Mouse (Mus musculus): Measurements from ENCODE around the gene Cyth3.

The Cyth3 gene

DNA sequence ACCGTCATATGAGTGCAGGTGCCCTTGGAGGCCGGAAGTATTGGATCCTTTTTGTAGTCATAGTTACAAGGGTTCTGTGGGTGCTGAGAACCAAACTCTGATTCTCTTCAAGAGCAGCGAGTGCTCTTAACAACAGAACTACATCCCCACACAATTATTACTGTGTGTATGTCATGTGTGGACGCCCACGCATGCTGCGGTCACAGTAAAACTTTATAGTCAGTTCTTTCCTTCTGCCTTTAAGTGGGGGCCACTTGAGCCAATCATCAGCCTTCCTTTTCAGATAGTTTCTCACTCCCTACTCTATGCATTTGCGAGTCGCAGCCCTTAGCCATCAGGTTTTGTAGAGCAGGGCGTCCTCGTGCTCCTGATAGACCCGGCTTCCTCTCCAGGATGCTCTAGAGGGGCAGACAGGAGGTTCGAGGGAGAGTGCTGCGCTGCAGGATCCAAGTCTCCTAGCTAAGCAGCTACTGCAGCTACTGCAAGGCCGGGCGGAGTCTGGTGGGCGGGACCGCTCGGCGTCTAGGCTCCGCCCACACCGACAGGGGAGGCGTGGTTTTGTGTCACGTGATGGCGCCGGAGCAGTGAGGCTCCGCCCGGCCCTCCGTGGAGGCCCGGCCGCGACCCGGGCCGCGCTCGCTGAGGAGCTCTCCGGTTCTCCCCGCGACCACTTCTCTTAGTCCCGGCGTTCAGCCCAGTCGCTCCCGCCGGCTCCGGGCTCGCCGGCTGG is at the start of gene Cyth3:
Gene Cyth3 (plus strand): TSS at position 555 of the 730 bp plus-strand sequence.
- DNase-seq (ENCODE audit: low read depth): peak; percentile 81

DNA sequence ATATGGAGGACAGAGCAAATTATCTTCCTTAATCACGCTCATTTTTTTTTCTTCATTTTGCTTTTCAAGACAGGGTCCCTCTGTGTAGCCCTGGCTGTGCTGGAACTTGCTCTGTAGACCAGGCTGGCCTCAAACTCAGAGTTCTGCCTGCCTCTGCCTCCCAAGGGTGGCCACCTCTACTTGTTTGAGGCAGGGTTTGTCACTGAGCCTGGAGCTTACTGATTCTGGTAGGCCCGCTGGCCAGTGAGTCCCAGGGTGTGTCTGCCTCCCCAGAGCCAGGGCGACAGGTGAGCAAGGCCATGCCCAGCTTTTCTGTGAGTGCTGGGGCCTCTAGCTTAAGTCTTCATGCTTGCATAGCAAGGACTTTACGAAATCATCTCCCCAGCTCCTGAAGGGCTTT is 49.2 kb upstream of the Cyth3 start:
- no peak for DNase-seq (ENCODE audit: low read depth)

DNA sequence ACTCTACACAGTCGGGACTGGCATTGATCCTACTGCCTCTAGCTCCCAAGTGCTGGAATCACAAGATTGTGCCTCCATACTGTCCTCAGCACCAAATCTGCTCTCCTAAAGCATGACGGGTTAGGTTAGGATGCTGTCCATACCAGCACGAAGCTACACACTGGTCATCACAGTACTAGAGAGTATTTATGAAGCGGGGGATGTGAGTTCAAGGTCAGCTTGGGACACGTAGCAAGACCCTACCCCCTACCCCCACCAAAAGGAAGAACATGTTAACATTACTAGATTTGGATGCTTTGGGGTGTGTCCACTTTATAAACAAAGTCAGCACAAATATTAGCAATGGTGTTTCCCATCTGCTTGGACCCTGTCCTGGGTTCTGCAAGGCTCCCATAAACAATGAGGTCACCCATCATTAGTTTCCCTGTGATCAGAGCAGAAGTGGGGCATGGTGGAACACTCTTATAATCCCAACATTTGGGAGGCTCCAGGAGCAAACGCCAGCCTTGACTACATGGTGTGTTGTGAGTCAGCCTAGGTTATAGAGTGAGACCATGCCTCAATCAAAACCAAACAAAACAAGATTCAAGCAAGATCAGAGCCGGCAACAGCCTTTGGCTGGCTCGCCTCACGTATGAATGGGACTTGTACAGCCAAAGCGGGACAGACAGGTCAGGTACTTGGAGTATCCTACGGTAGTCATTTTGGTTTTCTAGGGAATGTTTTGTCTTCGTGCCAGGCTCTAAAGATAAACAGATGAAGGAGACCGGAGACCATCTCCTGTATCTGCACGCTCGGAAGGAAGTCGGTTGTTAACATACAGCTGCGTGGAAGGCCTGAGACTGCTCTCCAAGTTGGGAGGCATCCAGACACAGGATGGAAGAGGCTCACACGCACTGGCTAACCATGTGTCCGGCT is 47.7 kb upstream of the Cyth3 start:
- DNase-seq (ENCODE audit: low read depth): no peak

DNA sequence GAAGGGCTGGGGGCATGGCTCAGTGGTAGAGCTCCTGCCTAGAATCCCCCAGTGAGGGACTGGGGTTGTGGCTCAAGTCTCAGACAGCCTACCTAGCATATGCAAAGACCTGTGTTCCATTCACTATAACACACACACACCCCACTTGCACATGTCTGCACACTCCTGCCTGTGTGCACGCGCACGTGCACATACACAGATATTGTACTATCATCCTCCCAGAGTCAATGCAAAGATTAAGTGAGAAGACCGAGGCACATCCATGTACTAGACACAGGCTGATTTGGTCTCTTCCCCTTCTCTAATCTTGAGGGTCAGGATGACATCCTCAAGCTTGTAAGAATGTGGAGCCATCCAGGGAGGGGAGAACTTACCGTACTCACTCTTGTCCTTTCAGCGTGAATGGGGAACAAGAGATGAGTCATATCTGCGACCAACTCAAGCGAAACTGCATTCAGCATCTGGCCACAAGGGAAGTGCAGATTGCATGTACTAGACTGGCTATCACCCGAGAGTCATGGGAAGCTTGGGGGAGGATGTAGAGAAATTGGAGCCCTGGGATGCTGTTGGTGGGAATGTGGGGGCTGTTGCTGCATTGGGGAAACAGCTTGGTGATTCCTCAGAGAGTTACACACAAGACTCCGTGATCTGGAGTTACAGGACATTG is 42.6 kb upstream of the Cyth3 start:
- peak; percentile 84 for DNase-seq (ENCODE audit: low read depth)

DNA sequence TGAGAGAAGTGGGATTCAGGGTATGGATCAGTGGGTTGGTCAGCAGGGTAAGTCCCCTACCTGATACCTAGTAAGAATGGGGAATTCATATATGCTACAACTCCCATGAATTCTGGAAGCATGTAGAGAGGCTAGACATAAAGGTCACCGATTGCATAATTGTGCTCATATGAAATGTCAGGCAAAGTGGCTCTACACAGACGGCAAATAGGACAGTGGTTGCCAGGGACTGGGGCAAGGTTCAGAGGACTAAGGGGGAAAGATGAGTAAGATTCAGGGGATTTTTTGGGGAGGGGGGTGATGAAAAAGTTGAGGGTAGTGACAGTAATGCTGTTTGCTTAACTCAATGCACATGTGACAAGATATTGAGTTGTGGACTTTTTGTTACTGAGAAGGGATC is 41.3 kb upstream of the Cyth3 start:
- DNase-seq (ENCODE audit: low read depth): no peak

DNA sequence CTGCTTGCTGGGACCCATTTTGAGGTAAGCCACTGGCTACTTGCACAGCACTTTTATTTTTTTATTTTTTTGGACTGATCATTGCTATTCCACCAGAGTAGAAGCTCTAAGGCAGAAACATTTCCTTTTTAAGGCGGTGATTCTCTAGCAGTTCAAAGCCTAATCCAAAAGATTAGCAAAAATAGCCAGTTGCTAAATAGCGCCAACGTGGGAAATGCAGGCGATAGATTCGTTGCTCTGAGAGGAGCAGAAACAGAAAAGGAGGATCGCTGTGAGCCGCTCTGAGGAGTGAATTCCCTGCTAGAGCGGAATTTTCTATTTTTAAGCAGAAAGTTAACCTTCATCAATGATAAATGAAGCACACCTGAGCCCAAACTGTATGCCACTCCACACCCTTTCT is 40.4 kb upstream of the Cyth3 start:
- no peak for DNase-seq (ENCODE audit: low read depth)

DNA sequence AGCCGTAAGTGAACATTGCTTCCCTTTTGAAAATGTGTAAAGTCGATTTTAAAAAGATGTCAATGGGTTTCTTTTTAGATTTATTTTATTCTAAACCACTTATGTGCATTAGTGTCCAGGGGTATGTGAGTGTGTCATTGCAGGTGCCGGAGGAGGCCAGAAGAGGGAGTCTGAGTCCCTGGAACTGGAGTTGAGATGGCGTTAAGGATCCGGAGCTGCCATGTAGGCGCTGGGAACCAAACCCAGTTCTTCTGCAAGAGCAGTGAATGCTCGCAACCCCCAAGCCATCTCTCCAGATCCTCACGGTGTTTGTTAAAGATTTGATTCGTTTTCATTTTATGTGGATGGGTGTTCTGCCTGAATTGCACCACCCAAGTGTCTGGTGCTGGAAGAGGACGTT is 39.2 kb upstream of the Cyth3 start:
- no peak for DNase-seq (ENCODE audit: low read depth)

DNA sequence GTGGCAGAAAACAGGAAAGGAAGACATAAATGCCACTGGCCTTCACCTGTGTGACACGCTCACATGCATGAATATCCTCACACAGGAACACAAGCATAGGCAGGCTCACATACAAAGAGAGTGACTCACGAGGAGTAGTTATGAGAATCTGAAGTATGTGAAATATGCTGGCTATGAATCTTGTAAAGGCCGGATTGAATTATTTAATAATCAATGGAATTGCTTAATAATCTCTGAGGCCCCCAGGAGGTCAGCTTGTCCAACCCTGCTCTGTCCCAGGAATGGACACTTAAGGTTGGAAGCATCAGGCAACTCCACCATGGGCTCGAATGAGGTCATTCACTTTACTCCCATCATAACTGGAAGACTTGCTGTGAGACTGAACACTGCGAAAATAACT is 37.3 kb upstream of the Cyth3 start:
- no peak for DNase-seq (ENCODE audit: low read depth)

DNA sequence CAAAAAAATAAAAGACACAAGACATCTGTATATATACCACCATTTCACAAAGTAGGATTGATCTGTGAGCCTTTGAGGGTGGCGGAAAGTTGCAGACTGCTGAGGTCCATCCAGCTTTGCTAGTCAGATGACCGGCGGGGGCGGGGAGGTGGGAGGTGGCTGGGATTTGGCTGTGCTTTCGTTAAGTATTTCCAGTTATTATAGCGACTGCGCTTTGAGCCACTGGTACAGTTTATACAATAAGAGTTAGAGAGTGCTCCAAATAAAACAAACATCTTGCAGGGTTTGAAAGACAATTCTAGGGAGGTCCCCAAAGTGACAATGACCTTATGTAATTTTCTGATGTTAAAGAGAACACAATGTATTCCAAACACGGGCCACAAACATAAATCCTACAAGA is 35.9 kb upstream of the Cyth3 start:
- no peak for DNase-seq (ENCODE audit: low read depth)

DNA sequence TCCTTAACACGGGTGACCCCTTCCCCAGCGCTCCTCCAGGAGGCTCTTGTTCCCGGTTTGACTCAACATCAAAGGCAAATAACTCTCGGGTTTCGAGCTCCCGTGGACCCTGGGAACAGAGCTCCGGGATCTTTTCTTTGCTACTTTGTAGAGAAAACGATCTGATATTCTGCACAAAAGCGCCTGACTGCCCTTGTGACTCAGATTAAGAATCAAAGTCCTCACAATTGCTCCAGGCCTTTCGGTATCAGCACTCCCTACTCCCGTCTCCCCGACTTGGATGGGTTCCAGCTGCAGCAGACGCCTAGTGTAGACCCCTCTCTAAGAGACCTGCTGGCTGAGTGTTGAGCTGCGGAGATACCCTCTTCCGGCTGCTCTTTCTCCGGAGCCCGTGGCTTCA is 33.1 kb upstream of the Cyth3 start:
- DNase-seq (ENCODE audit: low read depth): no peak

DNA sequence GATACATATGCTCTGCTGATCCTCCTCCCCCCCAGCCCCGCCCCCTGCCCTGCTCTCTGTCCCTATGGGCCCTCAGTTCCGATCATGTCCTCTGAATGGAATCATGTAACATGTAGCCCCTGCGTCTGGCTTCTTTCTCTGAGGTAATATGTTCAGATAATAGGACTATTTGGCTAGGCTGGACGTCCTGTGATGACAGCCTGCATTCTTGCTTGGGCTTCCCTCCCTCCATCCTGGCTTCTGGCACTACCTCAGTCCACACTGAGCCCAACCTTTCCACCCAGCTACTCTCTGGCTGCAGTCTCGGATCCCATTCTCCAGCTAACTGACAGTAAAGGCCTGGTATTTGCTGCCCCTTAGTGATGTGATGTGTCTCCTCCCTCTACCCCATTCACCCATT is 29.3 kb upstream of the Cyth3 start:
- DNase-seq (ENCODE audit: low read depth): no peak

DNA sequence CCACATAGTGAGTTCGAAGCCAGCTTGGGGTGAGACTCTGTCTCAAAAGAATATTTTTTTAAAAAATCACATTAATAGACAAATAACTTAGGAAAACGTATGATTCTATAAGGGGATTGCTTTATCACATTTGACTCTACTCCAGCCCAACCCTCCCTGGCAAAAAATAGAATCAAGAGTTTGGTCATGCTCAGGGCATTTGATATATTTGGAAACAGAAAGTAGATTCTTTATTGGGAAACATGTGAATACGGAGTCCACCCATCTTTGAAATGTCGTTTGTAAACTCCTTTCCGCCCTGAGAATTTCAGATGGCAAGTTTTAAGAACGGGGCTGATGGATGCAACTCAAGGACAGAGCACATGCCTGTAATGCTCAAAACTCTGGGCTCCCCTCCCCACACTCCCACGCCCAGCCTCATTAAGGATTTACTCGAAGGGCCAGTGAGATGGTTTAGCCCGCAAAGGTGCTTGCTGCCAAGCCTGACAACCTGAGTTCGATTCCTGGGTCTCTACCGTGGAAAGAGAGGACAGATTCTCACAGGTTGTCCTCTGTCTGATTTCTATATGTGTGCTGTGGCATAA is 28.6 kb upstream of the Cyth3 start:
- DNase-seq (ENCODE audit: low read depth): no peak

DNA sequence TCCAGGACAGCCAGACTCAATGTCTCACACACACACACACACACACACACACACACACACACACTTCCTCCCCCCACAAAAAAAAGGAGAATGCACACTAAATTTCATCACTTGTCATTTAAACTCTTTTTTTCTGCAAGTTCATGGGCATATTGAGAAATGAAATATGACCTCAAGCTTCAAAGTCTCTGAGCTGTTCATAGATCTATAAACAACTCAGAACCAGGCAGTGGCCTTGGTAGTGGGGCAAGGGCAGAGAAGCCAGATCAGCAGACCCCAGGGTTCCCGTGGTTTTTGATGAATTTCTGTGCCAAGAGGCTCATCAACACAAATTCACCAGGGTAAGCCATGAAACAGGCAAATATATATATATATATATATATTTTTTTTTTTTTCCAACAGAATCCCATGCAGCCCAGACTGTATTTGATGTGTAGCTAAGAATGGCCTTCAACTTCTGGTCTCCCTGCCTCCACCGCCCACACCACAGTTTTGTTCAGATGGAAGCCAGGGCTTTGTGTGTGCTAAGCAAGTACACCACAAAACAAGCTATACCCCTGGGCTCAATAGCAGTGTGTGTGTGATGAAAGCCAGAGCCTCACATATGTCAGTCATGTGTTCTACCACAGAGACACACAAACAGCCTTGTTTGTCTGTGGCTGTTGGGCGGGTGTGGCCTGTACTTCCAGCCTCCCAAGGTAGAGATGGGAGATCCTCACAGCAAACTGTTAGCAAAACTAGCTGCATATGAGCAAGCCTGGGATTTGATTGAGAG is 27.8 kb upstream of the Cyth3 start:
- DNase-seq (ENCODE audit: low read depth): peak; percentile 61

DNA sequence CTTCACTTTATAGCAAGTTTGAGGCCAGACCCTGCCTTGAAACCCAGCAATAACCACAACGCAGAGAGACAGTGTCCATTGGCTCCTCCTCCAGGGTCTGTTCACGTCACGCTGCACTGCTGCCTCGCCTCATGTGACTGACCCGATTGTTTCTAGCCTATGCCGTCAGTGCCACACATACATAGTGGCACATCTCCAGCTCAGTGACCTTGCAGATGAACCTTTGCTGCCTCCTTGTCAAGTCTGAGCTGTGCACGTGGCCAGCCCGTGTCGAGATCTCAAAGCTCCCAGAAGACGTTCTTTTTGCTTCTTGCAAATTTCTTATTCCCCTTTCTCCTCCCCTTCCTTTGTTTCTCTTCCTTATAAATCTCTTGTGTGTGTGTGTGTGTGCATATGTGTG is 20.2 kb upstream of the Cyth3 start:
- DNase-seq (ENCODE audit: low read depth): no peak

DNA sequence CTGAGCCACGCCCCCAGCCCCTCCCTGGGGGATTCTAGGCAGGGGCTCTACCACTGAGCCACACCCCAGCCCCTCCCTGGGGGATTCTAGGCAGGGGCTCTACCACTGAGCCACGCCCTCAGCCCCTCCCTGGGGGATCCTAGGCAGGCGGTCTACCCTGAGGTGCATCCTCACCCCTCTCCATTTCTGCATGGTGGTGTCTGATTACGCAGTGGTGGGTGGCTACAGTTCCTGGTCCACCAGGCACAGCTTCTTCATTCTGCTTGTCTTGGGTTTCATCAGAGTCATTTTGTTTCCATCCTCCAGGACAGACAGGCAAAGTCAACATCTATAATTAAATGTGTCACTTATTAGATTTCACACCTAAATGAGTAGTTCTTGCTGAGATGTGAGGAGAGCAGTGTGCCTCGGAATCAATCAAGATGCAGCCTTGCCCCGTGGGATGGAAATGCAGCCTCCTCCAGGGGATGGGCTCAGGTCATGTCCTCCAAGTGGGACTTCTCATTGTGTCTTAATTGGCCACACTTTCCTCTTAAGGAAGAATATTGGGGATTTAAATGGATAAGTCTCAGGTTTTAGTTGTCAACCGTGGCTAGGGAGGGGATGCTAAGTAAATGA is 18.0 kb upstream of the Cyth3 start:
- no peak for DNase-seq (ENCODE audit: low read depth)

DNA sequence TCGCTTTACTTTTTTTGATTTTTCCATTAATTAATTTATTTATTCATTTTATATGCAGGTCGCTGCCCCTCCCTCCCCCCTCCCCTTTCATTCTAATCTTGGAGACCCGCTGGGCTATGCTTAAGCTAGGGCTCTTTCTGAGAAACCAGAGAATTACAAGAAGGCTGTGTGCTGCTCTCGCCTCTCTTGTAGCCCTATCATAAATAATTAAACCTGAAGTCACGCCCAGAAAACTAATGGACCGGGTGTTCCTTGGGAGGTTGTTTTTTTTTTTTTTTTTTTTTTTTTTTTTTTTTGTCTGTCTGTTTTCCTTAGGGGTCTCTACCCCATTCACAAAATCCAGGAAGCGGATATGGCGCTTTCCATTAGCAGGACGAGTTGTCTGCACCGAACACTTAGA is 15.5 kb upstream of the Cyth3 start:
- no peak for DNase-seq (ENCODE audit: low read depth)

DNA sequence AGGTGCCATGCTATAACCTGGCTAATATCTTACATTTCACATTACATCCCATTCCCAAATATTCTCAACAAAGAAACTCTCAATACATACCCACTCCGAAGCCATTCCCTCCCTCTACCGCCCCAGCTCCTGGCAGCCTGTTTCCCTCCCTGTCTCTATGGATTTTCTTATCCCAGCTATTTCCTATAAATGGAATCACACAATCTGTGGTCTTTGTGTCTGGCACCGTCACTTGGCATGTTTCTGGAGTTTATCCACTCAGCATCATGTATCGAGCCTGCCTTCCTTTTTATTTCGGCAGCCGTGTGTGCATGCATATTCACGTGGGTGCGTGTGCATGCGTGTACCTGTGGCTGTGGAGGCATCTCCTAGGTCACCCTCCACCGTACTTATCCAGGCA is 14.1 kb upstream of the Cyth3 start:
- DNase-seq (ENCODE audit: low read depth): no peak

DNA sequence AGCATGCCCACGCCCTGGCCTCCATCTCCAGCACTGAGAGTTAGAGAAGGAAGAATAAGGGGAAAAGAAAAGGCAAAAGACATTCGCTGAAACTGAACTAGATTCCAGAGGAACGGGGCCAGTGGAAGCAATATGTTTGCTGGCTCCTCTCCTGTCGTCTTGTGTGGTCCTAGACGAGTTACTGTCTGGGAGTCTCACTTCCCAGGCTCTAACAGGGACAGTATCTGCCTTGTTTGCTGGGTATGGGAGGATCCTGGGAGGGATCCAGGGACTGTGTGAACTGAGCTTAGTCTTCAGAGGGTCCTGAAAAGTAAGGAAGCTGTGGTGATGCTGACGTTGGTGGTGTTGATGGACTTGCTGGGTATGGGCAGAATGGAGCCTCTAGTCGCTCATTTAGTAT is 10.3 kb upstream of the Cyth3 start:
- no peak for DNase-seq (ENCODE audit: low read depth)

DNA sequence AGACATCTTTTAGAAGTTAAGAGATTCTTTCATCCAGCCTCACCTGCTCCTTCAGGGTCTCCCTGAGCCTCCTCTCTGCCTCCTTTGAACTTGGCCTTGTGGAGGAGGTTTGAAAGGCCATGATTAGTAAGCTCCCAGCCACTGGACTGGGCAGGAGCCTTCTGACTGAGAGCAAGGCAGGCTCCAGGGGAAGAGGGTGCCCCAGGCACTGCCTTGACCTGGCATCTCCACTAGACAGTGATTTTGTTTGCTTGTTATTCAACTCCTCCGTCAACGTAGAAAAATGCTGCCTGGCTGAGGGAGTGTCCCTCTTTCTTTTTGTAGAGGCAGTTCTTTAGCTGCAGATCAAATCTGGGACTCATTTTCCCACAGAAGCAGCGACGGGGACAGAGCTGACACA is 9.0 kb upstream of the Cyth3 start:
- no peak for DNase-seq (ENCODE audit: low read depth)

DNA sequence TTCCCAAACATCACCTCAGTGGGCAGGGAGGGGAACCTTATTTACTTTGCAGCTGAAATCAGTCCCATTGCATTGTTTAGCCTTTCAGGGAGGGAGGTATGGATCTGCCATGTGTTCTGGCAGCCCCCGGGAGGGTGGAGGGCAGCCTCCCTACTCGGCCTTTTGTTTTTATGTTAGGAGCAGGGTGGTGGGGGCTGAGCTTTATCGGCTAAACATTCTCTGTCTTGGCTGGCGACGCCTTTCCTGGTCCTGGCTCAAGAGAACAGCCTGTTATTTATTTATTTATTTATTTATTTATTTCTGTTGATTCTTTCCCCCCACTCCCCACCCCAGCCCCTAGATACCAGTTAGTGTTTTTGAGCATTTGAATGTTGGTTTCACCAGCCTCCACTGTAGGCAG is 7.7 kb upstream of the Cyth3 start:
- DNase-seq (ENCODE audit: low read depth): no peak

DNA sequence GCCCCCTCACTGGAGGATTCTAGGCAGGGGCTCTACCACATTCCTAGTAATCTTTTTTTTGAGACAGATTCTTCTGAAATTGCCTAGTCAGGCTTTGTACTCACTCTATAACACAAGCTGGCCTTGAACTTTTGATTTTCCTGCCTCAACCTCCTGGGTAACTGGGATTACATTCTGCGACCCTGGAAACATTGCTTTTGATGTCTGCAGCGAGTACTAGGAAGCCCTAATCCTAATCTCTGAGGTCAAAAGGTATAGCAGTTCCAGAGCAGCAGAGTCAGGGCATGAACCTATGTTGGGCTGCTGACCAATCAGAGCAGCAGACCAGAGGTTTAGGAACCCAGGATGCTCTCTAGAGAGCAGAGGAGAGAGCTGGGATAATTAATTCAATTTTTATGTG is 6.9 kb upstream of the Cyth3 start:
- no peak for DNase-seq (ENCODE audit: low read depth)
